Mouse (Mus musculus) embryonic facial prominence, embryonic 14.5 days (tissue): ENCODE measurements around the gene Cpne4. TPM values are rescaled to one million over a fixed set of nuclear protein-coding genes. Genes with fewer than 3 reads are reported as not detected.
A peak's percentile ranks its signal among the peaks of the same experiment; 100 is the strongest.

Source experiments
- ATAC-seq: fragments of 200-750 bp; cut with Nextera tagmentation; 2 replicates; pipeline ENCODE4 v1.8.0; 2017; ENCODE audit warnings: low read depth, moderate number of reproducible peaks, moderate TSS enrichment
- DNase-seq: peaks from one replicate; pipeline ENCODE4 v3.0.0-alpha.2; 2015; ENCODE audit warnings: low spot score
- H3K27ac ChIP-seq: fragments of 300-500 bp; sonication (generic); replicated peaks from 2 replicates; pipeline ENCODE4 v1.5.1; 2014; ENCODE audit warnings: low read depth, mild to moderate bottlenecking, low read length, moderate library complexity
- H3K27me3 ChIP-seq: fragments of 300-500 bp; sonication (generic); replicated peaks from 2 replicates; pipeline ENCODE4 v1.6.1; 2014; ENCODE audit warnings: low read length; ENCODE audit not compliant: control insufficient read depth, insufficient read depth
- H3K36me3 ChIP-seq: fragments of 300-500 bp; sonication (generic); 2 replicates; pipeline ENCODE4 v1.6.1; 2014; ENCODE audit warnings: low read length, mixed read lengths; ENCODE audit not compliant: control insufficient read depth, insufficient read depth
- H3K4me1 ChIP-seq: fragments of 300-500 bp; sonication (generic); 2 replicates; pipeline ENCODE4 v1.6.1; 2014; ENCODE audit warnings: antibody characterized with exemption, low read length; ENCODE audit not compliant: control insufficient read depth, insufficient read depth
- H3K4me2 ChIP-seq: fragments of 300-500 bp; sonication (generic); 2 replicates; pipeline ENCODE4 v1.6.1; 2014; ENCODE audit warnings: low read depth, mild to moderate bottlenecking, low read length, moderate library complexity, mixed read lengths
- H3K4me3 ChIP-seq: fragments of 300-500 bp; sonication (generic); 2 replicates; pipeline ENCODE4 v1.5.1; 2014; ENCODE audit warnings: low read depth, mild to moderate bottlenecking, low read length
- H3K9ac ChIP-seq: fragments of 300-500 bp; sonication (generic); 2 replicates; pipeline ENCODE4 v1.6.1; 2014; ENCODE audit warnings: low read depth, mild to moderate bottlenecking, low read length, moderate library complexity, mixed read lengths
- H3K9me3 ChIP-seq: fragments of 300-500 bp; sonication (generic); 2 replicates; pipeline ENCODE4 v1.6.1; 2016; ENCODE audit warnings: low read length; ENCODE audit not compliant: control insufficient read depth
- WGBS: fragments of 180-500 bp; shearing (Covaris S2); extraction: QIAGEN DNeasy Blood & Tissue Kit; methylation state at CpG from one replicate; pipeline ENCODE4 v1.1.7; 2014; 5-methylcytosine and 5-hydroxymethylcytosine counted together
- polyA plus RNA-seq: library from polyadenylated mRNA; unstranded; fragments of >200 nt; fragmentation: Nextera tagmentation; extraction: Ambion mirVana; gene quantifications from 2 replicates; pipeline ENCODE4 v1.2.1, GENCODE M21; 2014

Cpne4 gene
- polyA plus RNA-seq, result 2.4 and 3.3 TPM in 2 replicates

DNA sequence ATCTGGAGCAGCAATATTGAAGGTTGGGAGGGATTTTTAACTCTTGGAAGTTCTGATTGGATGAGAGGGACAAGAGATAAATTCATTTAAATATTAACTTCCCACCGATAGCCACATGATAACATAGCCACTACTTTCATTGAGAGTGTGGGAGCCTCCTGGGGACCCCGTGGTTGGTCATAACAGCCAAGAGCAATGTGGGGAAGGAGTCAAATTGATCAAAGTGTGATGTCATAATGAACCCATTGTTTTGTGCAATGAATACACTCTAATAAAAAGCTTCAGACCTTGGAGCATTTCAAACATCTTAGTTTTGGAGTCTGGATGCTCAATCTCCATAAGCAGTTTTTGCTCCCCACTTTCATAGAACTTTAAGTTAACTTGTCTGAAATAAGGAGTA lies at the start of gene Cpne4:
Gene Cpne4 (plus strand): TSS at position 301 of the 400 bp plus-strand sequence.
- Histone ChIP-seq H3K4me3 (no peak within 1 kb of the TSS), H3K9ac (no peak within 1 kb of the TSS), H3K36me3 (no peaks in the 10 kb centered on the region), H3K4me2 (no peak within 1 kb of the TSS), H3K27me3 (no peaks in the 10 kb centered on the region), H3K4me1 (no peaks in the 10 kb centered on the region), H3K27ac (no peak within 1 kb of the TSS), H3K9me3 (no peaks in the 10 kb centered on the region)
- ATAC-seq (no peak), DNase-seq (no peak)
- WGBS, result 77% methylated on average over 2 of the region's 2 CpGs

DNA sequence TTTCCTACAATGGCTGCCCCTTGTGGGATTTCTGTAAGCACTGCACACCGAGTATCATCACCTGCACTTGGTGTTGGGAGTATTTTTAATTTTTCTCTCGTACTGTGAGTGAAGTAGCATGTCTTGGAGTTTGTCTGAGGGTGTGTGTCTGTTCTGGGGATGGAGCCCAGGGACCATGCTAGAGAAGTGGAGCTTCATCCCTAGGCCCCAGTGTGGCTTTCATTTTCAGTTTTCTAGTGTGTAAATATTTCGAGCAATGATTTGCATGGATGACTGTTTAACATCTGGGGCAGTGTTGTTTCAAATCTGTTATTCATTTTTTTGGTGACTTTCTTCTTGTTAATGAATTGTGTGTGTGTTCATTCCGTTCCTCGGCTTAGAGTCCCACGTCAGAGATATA lies 31.9 kb upstream of the Cpne4 start:
- Histone ChIP-seq H3K9ac (no peak overlapping the region), H3K36me3 (no peaks in the 10 kb centered on the region), H3K27ac (no peak overlapping the region), H3K4me2 (no peak overlapping the region), H3K4me1 (no peaks in the 10 kb centered on the region), H3K9me3 (no peaks in the 10 kb centered on the region), H3K4me3 (no peak overlapping the region), H3K27me3 (no peaks in the 10 kb centered on the region)
- DNase-seq, result no peak
- 69% methylated on average over 6 of the region's 6 CpGs for WGBS
- no peak for ATAC-seq

DNA sequence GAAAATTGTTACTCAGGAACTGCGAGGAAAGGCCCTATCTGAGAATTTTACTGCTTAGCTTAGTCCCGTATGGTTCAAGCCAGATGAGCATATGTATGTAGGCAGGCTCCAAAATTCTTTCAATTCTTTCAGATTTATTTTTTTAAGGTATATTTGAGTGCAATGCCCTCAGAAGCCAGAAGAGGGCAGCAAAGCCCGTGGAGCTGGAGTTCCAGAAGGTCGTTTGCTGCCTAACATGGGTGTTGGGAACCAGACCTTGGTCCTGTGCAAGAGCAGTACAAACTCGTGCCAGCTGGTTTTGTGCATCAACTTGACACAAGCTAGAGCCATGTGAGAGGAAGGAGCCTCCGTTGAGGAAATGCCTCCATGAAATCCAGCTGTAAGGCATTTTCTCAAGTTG lies 11.6 kb upstream of the Cpne4 start:
- DNase-seq (no peak), ATAC-seq (no peak)
- H3K9me3 ChIP-seq, result no peaks in the 10 kb centered on the region
- H3K27ac ChIP-seq, result no peak overlapping the region
- no peaks in the 10 kb centered on the region for H3K27me3 ChIP-seq
- no peaks in the 10 kb centered on the region for H3K4me1 ChIP-seq
- no peak overlapping the region for H3K4me3 ChIP-seq
- H3K4me2 ChIP-seq, result no peak overlapping the region
- no peak overlapping the region for H3K9ac ChIP-seq
- 59% methylated on average over 6 of the region's 6 CpGs for WGBS
- H3K36me3 ChIP-seq, result no peaks in the 10 kb centered on the region

DNA sequence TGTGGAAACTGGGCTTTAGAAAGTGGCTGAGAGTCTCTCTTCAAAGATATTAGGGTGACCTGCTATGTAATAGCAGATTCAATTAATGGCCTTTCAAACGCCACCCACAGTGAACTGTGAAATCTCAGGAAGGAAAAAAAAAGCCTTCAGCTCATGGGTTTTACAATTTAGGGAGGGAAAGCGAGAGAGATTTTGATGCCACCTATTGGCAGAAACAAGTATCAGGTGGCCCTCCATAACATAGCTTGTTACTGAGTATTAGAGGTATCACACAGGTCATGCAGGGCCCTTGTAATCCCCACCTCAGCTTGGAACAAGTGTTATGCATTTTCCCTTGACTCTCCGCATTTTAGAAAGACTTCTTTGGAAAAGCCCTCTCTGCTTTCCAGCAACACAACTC lies 18.7 kb downstream of the Cpne4 start:
- Histone ChIP-seq H3K27me3 (peaks cover 13% of the 10 kb centered on the region), H3K27ac (no peak overlapping the region), H3K4me2 (no peak overlapping the region), H3K9ac (no peak overlapping the region), H3K36me3 (no peaks in the 10 kb centered on the region), H3K4me1 (no peaks in the 10 kb centered on the region), H3K9me3 (no peaks in the 10 kb centered on the region), H3K4me3 (no peak overlapping the region)
- 40% methylated on average over 3 of the region's 3 CpGs for WGBS
- DNase-seq (no peak), ATAC-seq (no peak)

DNA sequence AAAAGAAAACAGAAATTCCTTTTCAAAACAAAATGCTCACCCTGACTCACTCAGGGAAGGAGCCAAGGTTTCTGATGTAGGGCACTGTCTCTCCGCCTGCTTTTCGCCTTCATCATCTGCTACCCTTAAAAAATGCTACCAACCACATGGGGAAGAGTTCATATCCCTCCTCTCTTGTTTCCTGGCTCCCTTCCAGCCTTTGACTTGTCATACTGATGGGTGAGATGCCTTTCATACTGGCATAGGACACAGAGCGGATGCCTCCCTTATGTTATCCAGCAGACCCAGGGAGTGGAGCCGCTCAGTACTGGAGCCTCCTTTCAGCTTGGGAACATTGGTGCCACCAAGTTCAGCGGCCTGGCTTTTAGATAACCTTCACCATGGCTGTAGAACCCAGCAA lies 19.4 kb downstream of the Cpne4 start:
- DNase-seq, result no peak
- Histone ChIP-seq H3K9ac (no peak overlapping the region), H3K4me2 (no peak overlapping the region), H3K36me3 (no peaks in the 10 kb centered on the region), H3K4me3 (no peak overlapping the region), H3K4me1 (no peaks in the 10 kb centered on the region), H3K27me3 (peaks cover 19% of the 10 kb centered on the region), H3K9me3 (no peaks in the 10 kb centered on the region), H3K27ac (no peak overlapping the region)
- WGBS, result 79% methylated on average over 5 of the region's 5 CpGs
- no peak for ATAC-seq

DNA sequence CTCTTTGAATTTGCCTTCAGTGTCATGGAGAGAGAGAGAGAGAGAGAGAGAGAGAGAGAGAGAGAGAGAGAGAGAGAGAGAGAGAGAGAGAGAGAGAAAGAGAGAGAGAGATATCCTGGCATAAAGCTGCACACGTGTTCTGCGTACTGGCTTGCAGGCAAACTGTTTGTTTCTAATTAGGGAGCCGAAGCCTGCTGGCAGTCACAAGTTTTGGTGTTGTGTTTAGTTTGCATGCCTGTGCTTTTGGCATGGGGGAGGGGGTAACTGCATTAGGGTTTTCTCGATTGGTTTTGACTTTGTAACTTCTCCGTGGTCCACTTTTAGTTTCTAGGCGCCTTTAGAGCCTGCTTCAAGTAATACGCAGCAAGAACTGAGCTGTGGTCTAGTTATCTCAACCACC lies 20.0 kb downstream of the Cpne4 start:
- no peaks in the 10 kb centered on the region for H3K4me1 ChIP-seq
- WGBS, result 60% methylated on average over 7 of the region's 7 CpGs
- H3K27me3 ChIP-seq, result peaks cover 26% of the 10 kb centered on the region
- no peak for ATAC-seq
- H3K36me3 ChIP-seq, result no peaks in the 10 kb centered on the region
- H3K27ac ChIP-seq, result no peak overlapping the region
- DNase-seq, result no peak
- H3K9ac ChIP-seq, result no peak overlapping the region
- H3K4me3 ChIP-seq, result no peak overlapping the region
- H3K9me3 ChIP-seq, result no peaks in the 10 kb centered on the region
- H3K4me2 ChIP-seq, result no peak overlapping the region

DNA sequence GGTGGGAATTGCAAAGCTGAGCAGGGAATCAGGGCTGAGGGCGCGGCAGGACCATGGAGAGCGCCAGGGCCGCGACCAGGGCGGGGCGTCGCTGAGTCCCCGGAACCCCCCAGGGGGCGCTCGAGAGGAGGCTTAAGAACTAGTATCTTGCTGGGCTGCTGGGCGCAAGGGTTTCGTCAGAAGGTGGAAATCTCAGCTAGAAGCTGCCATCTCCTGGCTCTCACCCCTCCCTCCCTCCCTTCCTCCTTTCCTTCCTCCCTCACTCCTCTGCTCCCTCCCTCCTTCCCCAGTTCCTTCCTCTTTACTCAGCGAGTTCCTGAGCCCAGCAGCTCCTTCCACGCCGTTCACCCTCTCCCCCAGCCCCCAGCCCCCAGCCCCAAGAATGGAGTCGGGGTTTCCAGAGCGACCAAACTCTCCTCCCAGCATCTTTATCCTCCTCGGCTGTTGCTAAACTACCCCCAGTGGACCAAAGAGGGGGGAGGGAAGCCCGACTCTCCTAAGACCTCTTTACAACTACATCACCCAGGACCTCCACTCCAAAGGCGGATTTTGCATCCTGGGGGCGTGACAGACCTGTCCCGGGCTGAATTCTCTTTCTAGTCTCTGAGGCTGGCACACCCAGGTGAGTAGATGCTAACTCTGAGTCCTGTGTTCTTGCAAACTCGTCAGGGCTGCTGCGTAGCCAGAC lies 22.5 kb downstream of the Cpne4 start:
- H3K4me1 ChIP-seq, result no peaks in the 10 kb centered on the region
- H3K27ac ChIP-seq, result no peak overlapping the region
- WGBS, result 2% methylated on average over 20 of the region's 25 CpGs
- H3K4me3 ChIP-seq, result no peak overlapping the region
- no peaks in the 10 kb centered on the region for H3K36me3 ChIP-seq
- DNase-seq, result peak; percentile 84
- no peaks in the 10 kb centered on the region for H3K9me3 ChIP-seq
- H3K27me3 ChIP-seq, result peaks cover 26% of the 10 kb centered on the region
- 0 out of 2 replicates have a peak overlapping the region, but pooled peaks have one; percentile 29 for H3K4me2 ChIP-seq
- peak; percentile 84; the same call in 1 of the 2 replicates for ATAC-seq
- no peak overlapping the region for H3K9ac ChIP-seq

DNA sequence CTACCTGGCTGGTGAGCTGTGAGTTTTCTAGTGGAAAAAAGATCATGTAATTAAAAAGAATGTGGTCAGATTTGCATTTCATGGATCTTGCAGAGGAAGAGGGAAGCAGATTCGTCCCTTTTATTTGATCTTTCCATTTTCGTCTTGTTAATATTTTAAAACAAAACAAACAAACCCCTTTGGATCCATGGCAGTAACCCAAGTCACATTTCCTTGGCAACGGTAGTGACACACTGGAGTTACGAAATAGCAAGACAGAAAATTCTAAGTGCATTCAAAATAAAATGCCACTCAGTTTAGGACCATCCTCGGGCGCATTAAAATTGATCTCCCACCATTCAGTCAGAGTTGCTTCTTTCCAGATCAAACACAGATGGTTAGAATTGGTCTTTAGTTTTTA lies 25.8 kb downstream of the Cpne4 start:
- Histone ChIP-seq H3K27me3 (peaks cover 26% of the 10 kb centered on the region), H3K9me3 (no peaks in the 10 kb centered on the region), H3K27ac (no peak overlapping the region), H3K9ac (no peak overlapping the region), H3K4me2 (no peak overlapping the region), H3K4me3 (no peak overlapping the region), H3K4me1 (no peaks in the 10 kb centered on the region), H3K36me3 (no peaks in the 10 kb centered on the region)
- 75% methylated on average over 6 of the region's 6 CpGs for WGBS
- no peak for ATAC-seq
- no peak for DNase-seq

DNA sequence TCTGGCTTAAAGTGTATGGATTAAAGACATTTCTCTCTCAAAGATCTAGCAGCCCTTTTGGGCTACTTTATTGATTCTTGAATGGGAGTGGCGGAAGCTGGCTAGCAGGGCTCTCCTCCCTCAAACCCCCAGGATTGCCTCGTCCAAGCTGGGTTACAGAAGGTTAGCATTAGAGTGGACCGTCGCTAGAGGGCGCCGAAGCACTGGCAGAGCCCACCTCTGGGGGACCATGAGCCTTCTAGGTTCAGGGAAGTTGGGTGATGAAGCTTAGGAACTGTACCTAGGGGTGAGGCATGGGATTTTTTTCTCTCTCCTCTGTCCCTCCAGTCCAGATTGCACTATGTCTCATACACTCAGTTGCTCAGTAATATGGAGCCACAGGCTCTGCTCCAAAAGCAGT lies 27.4 kb downstream of the Cpne4 start:
- Histone ChIP-seq H3K4me1 (no peaks in the 10 kb centered on the region), H3K27me3 (peaks cover 26% of the 10 kb centered on the region), H3K9ac (no peak overlapping the region), H3K4me3 (no peak overlapping the region), H3K9me3 (no peaks in the 10 kb centered on the region), H3K36me3 (no peaks in the 10 kb centered on the region), H3K27ac (no peak overlapping the region), H3K4me2 (no peak overlapping the region)
- WGBS, result 2% methylated on average over 6 of the region's 6 CpGs
- ATAC-seq (peak; percentile 77; the same call in 1 of the 2 replicates), DNase-seq (peak; percentile 79)
